Mouse (Mus musculus): ENCODE results near the gene Ccz1. TPM values are rescaled to one million over a fixed set of nuclear protein-coding genes. Genes with fewer than 3 reads are reported as not detected.
"Not testable (repeated sequence)": the region's sequence is repeated elsewhere in the genome, so short reads cannot be mapped to it uniquely, and the experiment has no call there.

The Ccz1 gene
- total and polyA plus RNA-seq, 2 experiments: 7.3 to 42.0 TPM

DNA sequence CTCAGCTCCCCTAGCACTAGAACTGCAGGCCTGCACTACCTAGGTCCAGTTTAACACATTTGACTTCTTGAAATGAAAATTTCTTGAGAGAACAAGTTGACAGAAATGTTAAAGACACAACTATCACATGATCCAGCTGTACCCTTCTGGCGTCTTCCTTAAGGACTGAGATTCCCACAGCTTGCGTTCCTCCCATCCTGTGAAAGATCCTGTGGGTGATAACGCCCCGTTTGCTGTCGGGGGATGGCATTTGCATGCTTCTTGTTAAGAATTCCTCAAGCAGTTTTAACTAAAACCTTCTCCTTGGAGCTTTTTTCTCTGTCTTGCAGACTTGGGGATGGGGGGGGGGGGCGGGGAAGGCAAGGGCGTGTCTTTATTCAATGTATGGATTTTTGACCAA lies 19.9 kb upstream of the Ccz1 start:
- TF ChIP-seq POLR2A (IDR thresholded peaks at IDR 0.05; ENCODE audit: extremely low read depth, insufficient read depth, low read length): no peak
- no peak for TF ChIP-seq CTCF (IDR thresholded peaks at IDR 0.05; ENCODE audit: low read depth, low read length)
- WGBS: 59% methylated on average over 7 of the region's 7 CpGs

DNA sequence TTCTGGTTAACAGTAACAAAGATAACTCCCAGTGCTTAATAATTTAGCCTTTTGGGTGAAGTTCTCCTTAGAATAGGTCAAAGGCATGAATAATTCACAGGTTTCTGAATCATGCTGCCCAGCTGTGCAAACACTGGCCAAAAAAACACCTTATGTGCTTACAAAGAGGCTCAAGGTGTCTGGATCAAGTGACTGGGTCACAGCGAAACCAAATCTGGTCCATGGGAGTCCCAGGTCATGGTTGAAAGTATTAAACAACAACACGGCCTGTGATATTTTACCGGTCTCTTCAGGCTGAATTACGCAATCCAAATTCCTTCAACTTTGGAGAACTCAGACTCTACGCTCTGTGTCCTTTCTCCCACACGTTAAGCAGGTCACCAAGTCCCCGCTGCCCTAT lies 17.8 kb upstream of the Ccz1 start:
- no peaks in the 10 kb centered on the region for H3K27me3 ChIP-seq (ENCODE audit: control insufficient read depth, insufficient read depth, low read length)
- 77% methylated on average over 7 of the region's 7 CpGs for WGBS
- no peak overlapping the region for H3K9ac ChIP-seq (ENCODE audit: low read depth, low read length)
- no peak overlapping the region for H3K27ac ChIP-seq (replicated peaks; ENCODE audit: insufficient read depth, low read depth, low read length)
- H3K4me3 ChIP-seq (ENCODE audit: insufficient read depth, low read depth, low read length): no peak overlapping the region
- no peak for TF ChIP-seq CTCF (IDR thresholded peaks at IDR 0.05; ENCODE audit: low read depth, low read length)
- TF ChIP-seq POLR2A (IDR thresholded peaks at IDR 0.05; ENCODE audit: extremely low read depth, insufficient read depth, low read length): no peak
- no peak for DNase-seq (ENCODE audit: extremely low read depth, low read depth, low spot score)
- no peaks in the 10 kb centered on the region for H3K79me2 ChIP-seq (ENCODE audit: control insufficient read depth, insufficient read depth, low read length)
- H3K36me3 ChIP-seq (ENCODE audit: control insufficient read depth, insufficient read depth, low read length): no peaks in the 10 kb centered on the region
- H3K4me1 ChIP-seq (ENCODE audit: control insufficient read depth, insufficient read depth, low read length): no peaks in the 10 kb centered on the region

More for the DNA sequence above, 19.9 kb upstream of the Ccz1 start:
- Histone ChIP-seq H3K36me3 (ENCODE audit: control insufficient read depth, insufficient read depth, low read length) (no peaks in the 10 kb centered on the region), H3K27me3 (ENCODE audit: control insufficient read depth, insufficient read depth, low read length) (no peaks in the 10 kb centered on the region), H3K4me1 (ENCODE audit: control insufficient read depth, insufficient read depth, low read length) (no peaks in the 10 kb centered on the region), H3K79me2 (ENCODE audit: control insufficient read depth, insufficient read depth, low read length) (no peaks in the 10 kb centered on the region), H3K4me3 (ENCODE audit: insufficient read depth, low read depth, low read length) (no peak overlapping the region), H3K9ac (ENCODE audit: low read depth, low read length) (no peak overlapping the region), H3K27ac (replicated peaks; ENCODE audit: insufficient read depth, low read depth, low read length) (no peak overlapping the region)
- DNase-seq (ENCODE audit: extremely low read depth, low read depth, low spot score): no peak

DNA sequence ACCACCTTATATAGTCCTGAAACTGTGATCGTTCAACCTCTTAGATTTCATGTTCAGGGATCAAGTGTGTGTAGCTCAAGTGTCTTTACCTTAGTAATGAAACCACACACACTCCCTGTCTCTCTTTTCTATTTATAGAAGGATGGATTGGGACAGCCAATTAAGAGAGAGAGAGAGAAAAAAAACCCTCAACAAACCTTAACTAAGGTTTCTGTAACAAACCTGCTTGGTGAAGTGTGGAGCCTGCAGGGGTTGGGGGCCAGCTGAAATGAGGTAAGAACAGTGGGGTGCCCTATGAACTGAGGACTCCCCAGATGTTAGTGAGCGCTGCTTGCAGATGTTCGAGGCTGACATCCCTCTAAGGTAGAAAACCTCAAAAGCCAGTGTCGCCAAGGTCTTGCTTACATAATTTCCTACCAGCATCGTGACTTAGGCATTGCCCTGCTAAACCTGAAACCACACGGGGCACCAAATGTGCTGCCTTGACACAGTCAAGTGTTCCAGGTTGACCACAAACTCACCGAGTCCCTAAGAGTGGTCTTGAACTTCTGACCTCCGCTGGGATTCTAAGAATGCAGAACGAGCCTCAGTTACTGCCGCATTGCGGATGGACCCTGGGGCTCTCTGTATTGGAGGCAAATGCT lies 12.1 kb upstream of the Ccz1 start, which contains the start of gene Ocm:
Ocm (minus strand) TSS at position 51 of the 644 bp plus-strand sequence.
- no peak within 1 kb of the TSS for H3K9ac ChIP-seq (ENCODE audit: low read depth, low read length)
- H3K4me3 ChIP-seq (ENCODE audit: insufficient read depth, low read depth, low read length): no peak within 1 kb of the TSS
- no peak for TF ChIP-seq POLR2A (IDR thresholded peaks at IDR 0.05; ENCODE audit: extremely low read depth, insufficient read depth, low read length)
- TF ChIP-seq CTCF (IDR thresholded peaks at IDR 0.05; ENCODE audit: low read depth, low read length): no peak
- no peaks in the 10 kb centered on the region for H3K79me2 ChIP-seq (ENCODE audit: control insufficient read depth, insufficient read depth, low read length)
- no peak within 1 kb of the TSS for H3K27ac ChIP-seq (replicated peaks; ENCODE audit: insufficient read depth, low read depth, low read length)
- no peaks in the 10 kb centered on the region for H3K36me3 ChIP-seq (ENCODE audit: control insufficient read depth, insufficient read depth, low read length)
- no peak for DNase-seq (ENCODE audit: extremely low read depth, low read depth, low spot score)
- 66% methylated on average over 11 of the region's 11 CpGs for WGBS
- H3K27me3 ChIP-seq (ENCODE audit: control insufficient read depth, insufficient read depth, low read length): no peaks in the 10 kb centered on the region
- no peaks in the 10 kb centered on the region for H3K4me1 ChIP-seq (ENCODE audit: control insufficient read depth, insufficient read depth, low read length)

DNA sequence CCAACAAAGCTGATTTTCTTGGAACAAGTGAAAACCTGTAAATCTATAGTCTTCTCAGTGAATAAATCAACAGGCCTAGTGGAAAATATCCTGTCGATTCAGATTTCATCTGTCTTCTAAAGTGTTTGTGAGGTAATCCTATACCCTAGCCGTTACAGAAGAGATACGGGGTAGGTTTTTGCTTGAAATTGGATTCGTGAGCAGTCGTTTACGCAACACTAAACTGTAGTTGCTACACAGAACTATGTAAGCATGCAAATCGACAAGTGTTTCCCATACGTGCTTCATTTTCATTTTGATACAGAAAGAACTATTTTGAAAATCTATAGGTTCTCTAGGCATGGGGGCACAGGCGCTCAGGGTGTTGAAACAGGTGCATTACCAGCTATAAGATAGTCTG lies 1.2 kb upstream of the Ccz1 start:
- no peak for DNase-seq (ENCODE audit: extremely low read depth, low read depth, low spot score)
- H3K27ac ChIP-seq (replicated peaks; ENCODE audit: insufficient read depth, low read depth, low read length): no peak overlapping the region

DNA sequence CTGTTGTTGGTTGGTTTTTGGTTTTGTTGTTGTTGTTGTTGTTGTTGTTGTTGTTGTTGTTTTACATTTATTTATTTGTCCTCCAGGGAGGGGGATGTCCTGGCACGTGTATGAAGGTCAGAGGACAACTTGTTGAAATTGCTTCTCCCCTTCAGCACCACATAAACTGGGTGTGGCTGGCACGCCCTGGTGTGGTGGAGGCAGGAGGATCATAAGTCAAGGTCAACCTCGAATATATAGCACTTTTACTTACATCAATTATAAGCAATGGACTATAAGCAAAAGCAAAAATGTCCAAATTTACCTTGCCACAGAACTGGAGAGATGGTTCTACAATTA lies 604 bp upstream of the Ccz1 start:
- no peak for TF ChIP-seq CTCF (IDR thresholded peaks at IDR 0.05; ENCODE audit: low read depth, low read length)
- TF ChIP-seq POLR2A (IDR thresholded peaks at IDR 0.05; ENCODE audit: extremely low read depth, insufficient read depth, low read length): no peak
- H3K27ac ChIP-seq (replicated peaks; ENCODE audit: insufficient read depth, low read depth, low read length): no peak overlapping the region
- peaks cover 3% of the 10 kb centered on the region for H3K4me1 ChIP-seq (ENCODE audit: control insufficient read depth, insufficient read depth, low read length)
- DNase-seq (ENCODE audit: extremely low read depth, low read depth, low spot score): no peak
- 60% methylated on average over 3 of the region's 3 CpGs for WGBS
- no peak overlapping the region for H3K9ac ChIP-seq (ENCODE audit: low read depth, low read length)
- no peaks in the 10 kb centered on the region for H3K27me3 ChIP-seq (ENCODE audit: control insufficient read depth, insufficient read depth, low read length)
- peaks cover 18% of the 10 kb centered on the region for H3K36me3 ChIP-seq (ENCODE audit: control insufficient read depth, insufficient read depth, low read length)
- no peak overlapping the region for H3K4me3 ChIP-seq (ENCODE audit: insufficient read depth, low read depth, low read length)
- H3K79me2 ChIP-seq (ENCODE audit: control insufficient read depth, insufficient read depth, low read length): no peaks in the 10 kb centered on the region

More for the DNA sequence above, 1.2 kb upstream of the Ccz1 start:
- Histone ChIP-seq H3K27me3 (ENCODE audit: control insufficient read depth, insufficient read depth, low read length) (no peaks in the 10 kb centered on the region), H3K36me3 (ENCODE audit: control insufficient read depth, insufficient read depth, low read length) (peaks cover 13% of the 10 kb centered on the region), H3K9ac (ENCODE audit: low read depth, low read length) (no peak overlapping the region), H3K4me1 (ENCODE audit: control insufficient read depth, insufficient read depth, low read length) (peaks cover 3% of the 10 kb centered on the region), H3K79me2 (ENCODE audit: control insufficient read depth, insufficient read depth, low read length) (no peaks in the 10 kb centered on the region), H3K4me3 (ENCODE audit: insufficient read depth, low read depth, low read length) (no peak overlapping the region)
- TF ChIP-seq CTCF (IDR thresholded peaks at IDR 0.05; ENCODE audit: low read depth, low read length) (no peak), POLR2A (IDR thresholded peaks at IDR 0.05; ENCODE audit: extremely low read depth, insufficient read depth, low read length) (no peak)
- 87% methylated on average over 9 of the region's 9 CpGs for WGBS

DNA sequence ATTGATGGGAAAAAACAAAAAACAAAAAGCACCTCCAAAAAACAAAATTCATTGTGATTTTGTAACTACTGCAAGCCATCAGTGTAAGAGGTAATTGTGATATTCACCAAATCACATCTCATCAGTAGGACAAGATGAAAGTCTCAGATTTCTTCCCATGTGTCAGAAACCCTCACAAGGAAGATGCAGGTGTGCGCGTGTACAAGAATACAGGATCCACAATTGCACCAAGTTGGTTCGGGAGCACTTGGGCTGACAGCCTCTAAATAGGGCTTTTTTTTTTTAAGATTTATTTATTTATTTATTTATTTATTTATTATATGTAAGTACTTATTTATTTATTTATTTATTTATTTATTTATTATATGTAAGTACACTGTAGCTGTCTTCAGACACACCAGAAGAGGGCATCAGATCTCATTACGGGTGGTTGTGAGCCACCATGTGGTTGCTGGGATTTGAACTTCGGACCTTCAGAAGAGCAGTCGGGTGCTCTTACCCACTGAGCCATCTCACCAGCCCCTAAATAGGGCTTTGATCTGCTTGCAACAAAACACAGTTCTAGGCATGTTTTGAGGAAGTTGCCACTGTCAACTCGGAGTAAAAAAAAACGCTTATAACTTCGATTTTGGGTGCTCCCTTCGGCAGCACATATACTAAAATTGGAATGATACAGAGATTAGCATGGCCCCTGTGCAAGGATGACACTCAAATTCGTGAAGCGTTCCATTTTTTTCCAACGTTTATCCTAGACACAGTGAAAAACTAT lies 1.1 kb downstream of the Ccz1 start:
- Histone ChIP-seq H3K9ac (ENCODE audit: low read depth, low read length) (peak overlapping the region; percentile 49; the same call in 1 of the 2 replicates), H3K36me3 (ENCODE audit: control insufficient read depth, insufficient read depth, low read length) (peaks cover 32% of the 10 kb centered on the region), H3K4me3 (ENCODE audit: insufficient read depth, low read depth, low read length) (peak overlapping the region; percentile 87; the same call in 1 of the 2 replicates)
- 39% methylated on average over 13 of the region's 13 CpGs for WGBS
- H3K27me3 ChIP-seq (ENCODE audit: control insufficient read depth, insufficient read depth, low read length); H3K79me2 ChIP-seq (ENCODE audit: control insufficient read depth, insufficient read depth, low read length); H3K27ac ChIP-seq (replicated peaks; ENCODE audit: insufficient read depth, low read depth, low read length); H3K4me1 ChIP-seq (ENCODE audit: control insufficient read depth, insufficient read depth, low read length): not testable (repeated sequence)
- peak; percentile 1 for DNase-seq (ENCODE audit: extremely low read depth, low read depth, low spot score)

All from liver, adult 2 months (tissue).